Mouse (Mus musculus): ENCODE data around the gene Fmo2. TPM values are rescaled to one million over a fixed set of nuclear protein-coding genes. Genes with fewer than 3 reads are reported as not detected.
A peak's percentile ranks its signal among the peaks of the same experiment; 100 is the strongest.

Fmo2 gene
- polyA plus RNA-seq, 1 experiment: 161 TPM

- H3K4me3 ChIP-seq (ENCODE audit: insufficient read depth, low read depth, low read length): no peak overlapping the region
- H3K36me3 ChIP-seq (ENCODE audit: control insufficient read depth, insufficient read depth, low read length): no peaks in the 10 kb centered on the region; the same call in 1 of the 2 replicates
- 44% methylated on average over 6 of the region's 6 CpGs for WGBS
- H3K27me3 ChIP-seq (replicated peaks; ENCODE audit: control insufficient read depth, insufficient read depth, low read length): no peaks in the 10 kb centered on the region
- peak overlapping the region; percentile 95 for H3K27ac ChIP-seq (ENCODE audit: insufficient read depth, low read depth, low read length)
- no peak for TF ChIP-seq POLR2A (IDR thresholded peaks at IDR 0.05; ENCODE audit: low read depth, low read length)
- no peak for TF ChIP-seq CTCF (conservative IDR thresholded peaks at IDR 0.05; ENCODE audit: insufficient read depth, insufficient read length, low read depth, low read length)
- DNase-seq: peak; percentile 77
- peaks cover 6% of the 10 kb centered on the region; the same call in 1 of the 2 replicates for H3K4me1 ChIP-seq (ENCODE audit: control insufficient read depth, insufficient read depth, low read length)
Measured at GRCm38 (mm10) chr1:162891980-162892451, 6.5 kb downstream of the Fmo2 start.

GRCm38 (mm10) chr1:162888646-162889045 lies 9.9 kb downstream of the Fmo2 start:
- 70% methylated on average over 12 of the region's 12 CpGs for WGBS
- no peak for DNase-seq
- no peaks in the 10 kb centered on the region for H3K27me3 ChIP-seq (replicated peaks; ENCODE audit: control insufficient read depth, insufficient read depth, low read length)
- TF ChIP-seq POLR2A (IDR thresholded peaks at IDR 0.05; ENCODE audit: low read depth, low read length) (no peak), CTCF (conservative IDR thresholded peaks at IDR 0.05; ENCODE audit: insufficient read depth, insufficient read length, low read depth, low read length) (no peak)
- H3K36me3 ChIP-seq (ENCODE audit: control insufficient read depth, insufficient read depth, low read length): no peaks in the 10 kb centered on the region; the same call in 1 of the 2 replicates
- H3K27ac ChIP-seq (ENCODE audit: insufficient read depth, low read depth, low read length): no peak overlapping the region
- no peak overlapping the region for H3K4me3 ChIP-seq (ENCODE audit: insufficient read depth, low read depth, low read length)
- peaks cover 10% of the 10 kb centered on the region; the same call in 1 of the 2 replicates for H3K4me1 ChIP-seq (ENCODE audit: control insufficient read depth, insufficient read depth, low read length)

- no peak overlapping the region for H3K27ac ChIP-seq (ENCODE audit: insufficient read depth, low read depth, low read length)
- peaks cover 10% of the 10 kb centered on the region; the same call in 1 of the 2 replicates for H3K4me1 ChIP-seq (ENCODE audit: control insufficient read depth, insufficient read depth, low read length)
- no peaks in the 10 kb centered on the region for H3K27me3 ChIP-seq (replicated peaks; ENCODE audit: control insufficient read depth, insufficient read depth, low read length)
- no peak overlapping the region for H3K4me3 ChIP-seq (ENCODE audit: insufficient read depth, low read depth, low read length)
- 87% methylated on average over 7 of the region's 7 CpGs for WGBS
- no peak for DNase-seq
- TF ChIP-seq CTCF (conservative IDR thresholded peaks at IDR 0.05; ENCODE audit: insufficient read depth, insufficient read length, low read depth, low read length): no peak
- no peak for TF ChIP-seq POLR2A (IDR thresholded peaks at IDR 0.05; ENCODE audit: low read depth, low read length)
- no peaks in the 10 kb centered on the region; the same call in 1 of the 2 replicates for H3K36me3 ChIP-seq (ENCODE audit: control insufficient read depth, insufficient read depth, low read length)
Measured at GRCm38 (mm10) chr1:162887644-162888043, 10.9 kb downstream of the Fmo2 start.

- H3K36me3 ChIP-seq (ENCODE audit: control insufficient read depth, insufficient read depth, low read length): peaks cover 2% of the 10 kb centered on the region; the same call in 1 of the 2 replicates
- peaks cover 7% of the 10 kb centered on the region; the same call in 1 of the 2 replicates for H3K4me1 ChIP-seq (ENCODE audit: control insufficient read depth, insufficient read depth, low read length)
- TF ChIP-seq CTCF (conservative IDR thresholded peaks at IDR 0.05; ENCODE audit: insufficient read depth, insufficient read length, low read depth, low read length) (no peak), POLR2A (IDR thresholded peaks at IDR 0.05; ENCODE audit: low read depth, low read length) (no peak)
- 54% methylated on average over 11 of the region's 11 CpGs for WGBS
- DNase-seq: no peak
- no peak overlapping the region for H3K4me3 ChIP-seq (ENCODE audit: insufficient read depth, low read depth, low read length)
- no peaks in the 10 kb centered on the region for H3K27me3 ChIP-seq (replicated peaks; ENCODE audit: control insufficient read depth, insufficient read depth, low read length)
- H3K27ac ChIP-seq (ENCODE audit: insufficient read depth, low read depth, low read length): no peak overlapping the region
Measured at GRCm38 (mm10) chr1:162886138-162886816, 12.2 kb downstream of the Fmo2 start.

GRCm38 (mm10) chr1:162882681-162883080 lies 15.8 kb downstream of the Fmo2 start:
- H3K27me3 ChIP-seq (replicated peaks; ENCODE audit: control insufficient read depth, insufficient read depth, low read length): no peaks in the 10 kb centered on the region
- H3K36me3 ChIP-seq (ENCODE audit: control insufficient read depth, insufficient read depth, low read length): peaks cover 2% of the 10 kb centered on the region; the same call in 1 of the 2 replicates
- no peak overlapping the region for H3K4me3 ChIP-seq (ENCODE audit: insufficient read depth, low read depth, low read length)
- TF ChIP-seq CTCF (conservative IDR thresholded peaks at IDR 0.05; ENCODE audit: insufficient read depth, insufficient read length, low read depth, low read length) (no peak), POLR2A (IDR thresholded peaks at IDR 0.05; ENCODE audit: low read depth, low read length) (no peak)
- no peak overlapping the region for H3K27ac ChIP-seq (ENCODE audit: insufficient read depth, low read depth, low read length)
- 64% methylated on average over 4 of the region's 4 CpGs for WGBS
- peaks cover 4% of the 10 kb centered on the region; the same call in 1 of the 2 replicates for H3K4me1 ChIP-seq (ENCODE audit: control insufficient read depth, insufficient read depth, low read length)
- DNase-seq: no peak

GRCm38 (mm10) chr1:162879595-162880369 lies 18.7 kb downstream of the Fmo2 start:
- Histone ChIP-seq H3K27me3 (replicated peaks; ENCODE audit: control insufficient read depth, insufficient read depth, low read length) (no peaks in the 10 kb centered on the region), H3K4me3 (ENCODE audit: insufficient read depth, low read depth, low read length) (no peak overlapping the region), H3K4me1 (ENCODE audit: control insufficient read depth, insufficient read depth, low read length) (no peaks in the 10 kb centered on the region; the same call in 1 of the 2 replicates), H3K36me3 (ENCODE audit: control insufficient read depth, insufficient read depth, low read length) (peaks cover 2% of the 10 kb centered on the region; the same call in 1 of the 2 replicates), H3K27ac (ENCODE audit: insufficient read depth, low read depth, low read length) (no peak overlapping the region)
- peak; percentile 74 for DNase-seq
- 49% methylated on average over 11 of the region's 11 CpGs for WGBS
- no peak for TF ChIP-seq POLR2A (IDR thresholded peaks at IDR 0.05; ENCODE audit: low read depth, low read length)
- TF ChIP-seq CTCF (conservative IDR thresholded peaks at IDR 0.05; ENCODE audit: insufficient read depth, insufficient read length, low read depth, low read length): peak; percentile 79
